Mouse (Mus musculus): ENCODE results near the gene Fbxw4. TPM values are rescaled to one million over a fixed set of nuclear protein-coding genes. Genes with fewer than 3 reads are reported as not detected.
"Not testable (repeated sequence)": the region's sequence is repeated elsewhere in the genome, so short reads cannot be mapped to it uniquely, and the experiment has no call there.

Gene Fbxw4
- total RNA-seq, 2 experiments from 2014 or later = 31.9 to 32.1 TPM

DNA sequence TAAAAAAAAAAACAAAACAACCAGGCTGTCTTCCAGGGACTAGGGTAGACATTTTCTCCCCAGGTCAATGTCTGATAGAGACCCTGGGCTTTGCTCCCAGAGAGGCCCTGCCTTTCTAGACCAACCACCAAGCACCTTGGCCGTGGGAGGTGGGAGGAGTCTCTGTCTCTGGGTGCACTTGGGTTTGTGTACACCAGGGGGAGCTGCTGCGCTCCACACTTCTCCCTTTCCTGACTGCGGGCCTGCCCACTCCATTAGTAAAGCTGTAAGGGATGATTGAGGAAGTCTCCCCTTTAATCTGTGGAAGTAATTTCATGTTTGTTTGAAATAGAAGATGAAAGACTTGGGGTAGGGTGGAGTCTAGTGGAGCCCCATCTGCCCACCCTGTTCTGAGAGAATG lies 78.9 kb downstream of the Fbxw4 start:
- peak; percentile 51 to 52 for DNase-seq (ENCODE audit: low spot score in 2 of 2)

DNA sequence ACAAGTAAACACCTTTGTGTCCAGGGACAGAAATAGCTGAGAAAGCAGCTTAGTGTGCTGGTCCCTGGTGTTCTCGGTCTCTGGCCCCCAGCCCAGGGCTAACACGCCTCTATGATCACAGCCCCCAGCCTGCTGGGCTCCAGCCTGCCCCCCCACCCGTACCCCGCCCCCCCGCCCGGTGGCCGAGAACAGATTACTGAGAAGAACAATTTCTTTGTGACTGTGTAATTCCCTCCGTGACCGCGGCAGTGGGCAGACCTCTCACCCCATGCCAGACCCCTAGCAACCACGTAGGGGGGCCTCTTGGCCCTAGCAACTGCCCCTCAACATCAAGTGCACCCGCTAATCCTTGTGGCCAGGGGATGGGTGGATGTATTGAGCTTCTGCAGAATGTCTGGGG lies 79.9 kb downstream of the Fbxw4 start:
- DNase-seq (ENCODE audit: low spot score in 2 of 2) = no peak

DNA sequence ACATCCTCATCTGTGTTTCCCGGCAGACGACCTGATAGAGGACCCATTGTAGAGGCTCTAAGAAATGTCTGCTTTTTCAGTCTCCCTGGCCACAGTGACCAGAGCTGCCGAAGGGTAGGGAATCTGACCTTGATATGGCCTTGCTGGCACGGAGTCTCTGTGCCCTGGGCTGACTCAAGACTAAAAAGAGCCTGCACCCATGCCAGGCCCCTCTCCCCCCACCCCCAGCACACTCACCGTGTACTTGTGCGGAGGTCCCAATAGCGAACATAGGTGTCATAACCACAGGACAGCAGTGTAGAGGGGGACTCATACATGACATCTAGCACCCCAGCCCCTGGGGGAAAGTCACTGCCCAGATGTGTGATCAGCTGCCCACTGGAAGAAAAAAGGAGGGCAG lies 80.7 kb downstream of the Fbxw4 start:
- no peak for DNase-seq (ENCODE audit: low spot score in 2 of 2)

DNA sequence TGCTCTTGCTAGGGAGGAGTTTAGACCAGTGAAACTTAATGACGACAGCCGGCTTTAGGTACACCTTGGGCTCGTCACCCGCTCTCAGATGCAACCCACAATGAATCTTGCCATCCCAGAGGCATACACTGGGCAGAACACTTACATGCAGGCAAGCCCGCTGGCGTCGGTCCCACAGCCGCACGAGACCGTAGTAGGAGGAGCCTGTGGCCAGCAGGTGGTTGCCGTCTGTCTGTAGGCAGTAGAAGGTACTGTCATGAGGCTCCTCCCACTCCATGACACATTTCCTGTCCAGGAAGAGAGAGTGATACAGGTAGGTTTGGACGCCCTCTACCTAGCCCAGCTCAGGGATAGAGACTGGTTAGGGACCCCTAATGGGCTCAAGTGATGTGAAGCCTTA lies 81.1 kb downstream of the Fbxw4 start:
- no peak for DNase-seq (ENCODE audit: low spot score in 2 of 2)

DNA sequence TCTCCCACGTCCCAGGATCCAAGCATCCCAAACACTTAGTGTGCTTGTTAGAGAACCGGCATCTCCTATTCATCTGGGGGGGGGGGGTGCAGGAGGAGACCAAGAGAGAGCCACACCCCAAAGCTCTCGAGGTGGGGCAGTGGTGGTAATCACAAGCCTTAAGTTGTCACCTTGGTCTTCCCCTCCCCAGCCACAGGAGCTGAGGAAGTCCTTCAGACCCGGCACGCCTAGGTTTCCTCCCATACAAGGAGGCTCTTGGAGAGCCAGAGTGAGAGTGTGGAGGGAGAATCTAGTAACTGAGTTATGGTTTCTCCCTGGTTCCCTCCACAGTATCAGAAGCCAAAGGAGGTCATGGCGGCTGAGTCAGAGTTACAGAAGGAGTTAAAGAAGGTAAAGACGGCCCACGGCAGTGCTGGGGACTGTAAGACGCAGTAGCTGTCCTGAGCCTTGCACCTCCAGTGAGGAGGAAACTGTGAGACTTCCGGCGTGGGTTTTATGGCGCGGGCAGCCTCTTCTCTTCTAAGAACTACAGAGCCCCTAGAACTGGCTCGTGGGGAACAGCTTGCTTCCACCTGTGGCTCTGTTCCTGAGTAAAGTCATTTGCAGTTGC lies 82.9 kb downstream of the Fbxw4 start:
- DNase-seq (ENCODE audit: low spot score in 2 of 2) = no peak

DNA sequence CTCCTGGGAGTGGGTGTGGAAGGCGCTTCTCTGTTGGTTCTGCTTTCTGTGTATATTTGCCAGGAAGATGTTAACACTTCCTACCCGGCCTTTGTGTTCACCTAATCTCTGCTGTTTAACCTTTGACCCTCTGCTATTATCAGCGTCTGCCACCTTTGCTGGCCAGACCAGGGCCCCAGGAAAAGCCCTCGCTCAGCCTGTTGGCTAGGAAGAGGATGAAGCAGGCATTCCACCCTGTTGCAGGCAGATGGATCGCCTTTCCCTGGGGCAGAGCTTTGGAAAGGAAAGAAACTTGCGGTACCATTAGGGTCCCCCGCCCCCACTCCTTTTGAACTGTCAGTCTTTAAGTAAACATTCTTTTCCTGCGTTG lies 84.5 kb downstream of the Fbxw4 start:
- DNase-seq (ENCODE audit: low spot score in 2 of 2) = no peak

DNA sequence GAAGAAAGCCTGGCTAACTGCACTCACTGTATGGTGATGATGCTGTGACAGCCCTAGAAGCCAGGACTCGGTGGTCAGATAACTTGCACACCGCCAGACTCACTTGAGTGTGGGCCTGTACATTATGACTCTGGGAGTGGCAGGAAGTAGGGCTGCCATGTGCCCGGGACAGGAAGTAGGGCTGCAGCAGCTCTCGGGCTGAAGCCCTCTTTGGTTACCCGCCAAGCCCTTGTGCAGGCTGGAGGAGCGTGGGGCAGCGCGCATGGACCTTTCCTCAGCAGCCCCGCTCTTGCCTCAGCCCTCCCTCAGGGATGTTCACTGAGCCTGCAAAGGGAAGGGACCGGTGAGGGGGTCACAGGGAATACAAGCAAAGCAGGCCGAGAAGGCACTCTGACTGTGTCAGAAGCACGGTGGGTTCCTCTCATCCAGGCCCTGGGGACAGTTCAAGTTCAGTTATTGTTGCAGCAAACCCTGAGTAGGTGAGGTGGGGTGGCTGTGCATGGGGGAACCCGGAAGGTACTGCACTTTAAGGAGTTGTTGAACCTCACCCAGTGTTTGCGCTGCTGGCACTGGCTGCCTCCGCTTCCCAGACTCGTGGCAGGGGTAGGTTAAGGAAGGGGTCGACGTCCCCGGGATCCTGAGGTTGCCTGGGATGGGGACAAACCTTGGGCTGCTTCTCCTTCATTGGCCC lies 85.0 kb downstream of the Fbxw4 start:
- no peak for DNase-seq (ENCODE audit: low spot score in 2 of 2)

DNA sequence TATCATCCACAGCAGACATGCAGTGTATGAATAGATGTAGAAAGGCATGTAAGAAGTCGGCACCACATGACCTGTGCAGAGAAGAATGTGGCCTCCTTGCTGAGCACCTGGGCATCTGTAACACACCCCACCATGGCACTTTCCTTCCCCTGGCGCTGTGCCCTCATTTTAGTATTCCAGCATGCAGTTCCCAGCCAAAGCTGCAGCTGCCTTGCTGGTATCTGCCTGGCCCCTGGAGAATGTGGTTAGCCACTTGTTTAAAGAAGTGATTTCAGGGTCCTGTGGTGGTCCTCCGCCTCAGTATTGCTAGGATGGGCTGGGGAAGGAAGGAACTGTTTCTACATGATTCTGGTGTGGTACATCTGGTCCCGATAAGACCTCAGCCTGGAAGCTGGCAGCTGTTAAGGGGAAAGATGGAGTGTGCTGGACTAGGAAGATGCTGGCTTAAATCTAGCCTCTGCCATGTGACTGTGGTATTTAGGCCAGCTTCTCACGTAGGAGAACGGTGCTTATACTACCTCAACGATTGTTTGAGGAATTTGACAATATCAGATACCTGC lies 85.7 kb downstream of the Fbxw4 start:
- no peak for DNase-seq (ENCODE audit: low spot score in 2 of 2)

DNA sequence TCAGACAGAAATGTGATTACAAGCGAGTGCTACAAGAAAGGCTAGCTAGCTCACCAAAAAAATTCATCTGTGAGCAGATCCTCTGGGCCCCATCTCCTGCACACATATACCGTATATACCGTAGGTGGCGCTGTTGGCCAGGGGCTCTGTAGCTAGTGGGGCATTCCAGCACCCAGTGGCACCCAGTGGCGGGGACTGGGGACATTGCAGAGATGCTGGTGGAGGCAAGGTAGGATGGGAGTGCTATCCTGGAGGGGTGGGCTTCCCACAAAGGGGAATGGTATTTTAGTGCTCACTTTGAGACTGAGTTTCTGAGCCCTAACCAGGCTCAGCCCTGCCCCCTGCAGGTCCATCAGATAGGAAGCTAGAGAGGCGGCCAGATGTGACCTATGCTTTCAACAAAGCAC lies 86.2 kb downstream of the Fbxw4 start:
- peak; percentile 77 to 80 for DNase-seq (ENCODE audit: low spot score in 2 of 2)

DNA sequence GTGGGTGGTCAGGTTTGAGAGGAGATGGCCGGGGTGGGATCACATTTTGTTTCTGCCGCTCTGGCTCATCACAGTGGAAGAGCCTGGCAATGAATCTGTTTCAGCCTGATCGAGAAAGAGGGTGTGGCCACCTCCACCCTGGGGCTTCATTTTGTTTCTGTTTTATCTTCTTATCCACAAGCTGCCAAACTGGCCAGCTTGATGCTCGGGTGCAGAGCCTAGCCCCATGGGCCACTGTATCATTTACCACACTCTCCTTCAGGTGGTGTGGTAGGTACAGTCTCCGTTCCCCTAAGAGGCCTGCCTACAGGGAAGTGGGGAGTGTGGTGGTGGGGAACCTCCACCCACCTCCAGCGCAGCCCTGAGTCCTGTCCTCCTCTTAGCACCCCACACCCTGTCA lies 87.1 kb downstream of the Fbxw4 start:
- no peak for DNase-seq (ENCODE audit: low spot score in 2 of 2)

DNA sequence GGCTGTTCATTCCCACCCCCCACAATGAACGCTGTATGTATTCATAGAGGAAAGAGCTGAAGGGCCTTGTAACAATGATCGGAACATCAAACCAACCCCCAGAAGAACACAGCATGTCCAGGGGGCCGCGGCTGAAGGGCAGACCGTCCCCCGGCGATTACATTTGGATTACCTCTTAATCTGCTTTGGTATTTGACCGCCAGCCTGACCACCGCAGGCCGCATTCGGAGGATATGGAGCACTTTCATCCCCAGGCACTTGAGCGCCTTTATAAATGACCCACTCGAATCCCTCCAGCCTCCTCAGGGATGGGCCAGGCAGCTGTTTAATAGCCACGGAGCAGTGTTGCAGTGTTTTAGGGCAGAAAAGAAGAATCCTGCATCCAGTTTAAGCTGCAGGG lies 92.7 kb downstream of the Fbxw4 start:
- no peak for DNase-seq (ENCODE audit: low spot score in 2 of 2)

DNA sequence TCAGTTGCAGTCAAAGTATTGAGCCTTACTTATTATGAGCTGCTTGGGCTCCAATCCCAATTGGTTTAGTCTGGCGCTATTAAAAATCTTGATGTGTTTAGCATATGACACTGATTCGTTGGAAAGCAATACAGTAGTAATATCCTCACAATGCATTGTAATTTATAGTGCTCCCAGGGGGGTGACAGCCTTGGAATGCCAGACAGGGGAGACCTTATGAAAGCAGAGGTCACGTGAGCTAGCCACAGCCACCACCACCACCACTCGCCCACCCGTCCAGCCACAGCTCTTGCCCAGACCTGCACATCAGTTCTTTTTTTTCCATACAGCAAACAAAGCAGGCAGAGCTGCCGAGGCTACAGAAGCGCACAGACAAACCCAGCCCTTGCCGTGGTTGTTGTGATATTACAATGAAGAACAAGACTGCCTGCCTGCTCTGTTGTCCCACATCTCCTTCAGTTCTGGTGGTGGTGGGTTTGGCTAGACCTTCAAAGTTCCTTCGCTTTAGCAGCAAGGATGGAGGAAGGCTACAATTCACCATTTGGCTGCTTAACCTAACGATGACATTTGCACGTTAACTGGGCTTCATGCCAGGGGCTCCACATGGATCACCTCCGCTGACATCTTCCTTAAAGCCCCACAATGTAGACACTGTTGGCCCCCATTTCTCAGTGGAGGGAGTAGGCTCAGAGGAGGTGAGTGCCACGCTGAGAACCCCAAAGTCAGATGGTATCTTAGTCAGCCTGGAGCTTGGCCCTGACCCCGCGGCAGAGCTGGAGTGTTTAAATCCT lies 94.0 kb downstream of the Fbxw4 start:
- DNase-seq (ENCODE audit: low spot score in 2 of 2) = no peak

DNA sequence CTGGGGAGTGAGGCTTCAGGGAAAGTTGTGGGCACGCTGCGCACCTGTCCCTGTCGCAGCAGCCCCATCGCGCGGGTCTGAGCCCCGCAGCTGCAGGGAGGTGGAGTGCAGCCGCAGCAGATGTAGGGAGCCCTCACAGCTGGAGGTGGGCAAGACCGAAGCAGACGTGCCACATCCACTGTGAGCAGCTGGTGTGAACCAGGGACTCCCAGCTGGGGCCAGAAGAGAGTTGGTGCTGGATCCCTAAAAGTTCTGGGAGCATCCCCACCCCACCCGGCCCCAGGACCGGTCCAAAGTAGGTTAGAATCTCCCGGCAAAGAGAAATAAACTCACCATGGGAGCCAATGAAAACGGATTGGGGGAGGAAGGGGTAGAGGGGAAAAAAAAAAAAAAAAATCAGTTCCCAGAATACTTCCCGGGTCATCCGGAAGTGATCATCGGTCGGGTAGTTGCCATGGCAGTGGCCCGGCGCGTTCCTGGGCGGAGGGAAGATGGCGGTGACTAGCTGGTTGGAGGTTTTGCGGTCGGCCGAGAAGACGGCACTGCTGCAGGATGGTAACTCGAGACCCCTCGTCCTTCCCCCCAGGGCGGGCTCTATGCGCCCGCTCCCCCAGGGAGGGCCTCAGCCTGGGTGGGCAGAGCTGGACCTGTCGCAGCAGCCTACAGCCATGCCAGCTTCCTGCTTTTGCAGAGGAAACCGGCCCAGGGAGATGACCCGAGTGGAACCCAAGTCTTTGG lies 99.8 kb downstream of the Fbxw4 start, which contains the start of the genes Poll and Gm17018:
Gene Poll, minus strand, starts transcription at position 379 of the 738 bp plus-strand sequence.
Gene Gm17018, plus strand, starts transcription at position 463 of the 738 bp plus-strand sequence.
- DNase-seq (ENCODE audit: low spot score in 2 of 2) = peak; percentile 79 to 87

DNA sequence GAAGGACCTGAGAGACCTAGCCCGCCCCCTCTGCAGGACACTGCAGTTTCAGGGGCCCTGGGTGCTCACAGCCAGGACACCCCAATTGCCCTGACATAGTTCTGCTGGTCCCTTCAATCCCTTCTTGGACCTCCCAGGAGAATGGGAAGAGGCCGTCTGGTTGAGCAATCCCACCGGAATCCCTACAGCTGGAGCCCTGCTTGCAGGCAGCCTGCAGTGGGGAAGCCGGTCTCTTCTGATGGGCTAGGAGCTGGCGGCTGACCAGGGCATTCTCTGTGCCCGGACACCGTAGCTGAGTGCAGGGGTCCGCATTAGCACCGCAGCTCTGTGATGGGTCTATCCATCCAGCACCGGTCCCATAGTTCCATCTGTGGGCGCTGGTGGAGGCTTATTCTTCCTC lies 106.0 kb downstream of the Fbxw4 start:
- no peak for DNase-seq (ENCODE audit: low spot score in 2 of 2)

DNA sequence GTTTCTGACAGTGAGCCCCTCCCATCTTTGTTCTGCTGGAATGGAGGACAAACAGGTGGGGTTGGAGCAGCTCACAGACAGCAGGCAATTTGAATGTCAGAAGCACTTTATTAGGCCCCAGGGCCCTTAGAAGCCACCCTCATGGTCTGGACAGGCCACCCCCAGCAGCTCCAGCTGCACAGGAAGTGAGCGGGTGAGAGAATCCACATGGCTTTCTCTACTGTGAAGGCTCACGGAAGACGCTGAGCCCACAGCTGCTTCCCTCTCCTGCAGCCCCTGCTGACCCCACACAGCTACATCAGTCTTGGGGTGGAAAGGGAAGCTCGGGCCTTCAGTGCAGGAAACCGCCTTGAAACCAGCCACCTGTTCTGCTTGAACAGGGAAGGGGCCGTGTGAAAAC lies 107.9 kb downstream of the Fbxw4 start:
- no peak for DNase-seq (ENCODE audit: low spot score in 2 of 2)

DNA sequence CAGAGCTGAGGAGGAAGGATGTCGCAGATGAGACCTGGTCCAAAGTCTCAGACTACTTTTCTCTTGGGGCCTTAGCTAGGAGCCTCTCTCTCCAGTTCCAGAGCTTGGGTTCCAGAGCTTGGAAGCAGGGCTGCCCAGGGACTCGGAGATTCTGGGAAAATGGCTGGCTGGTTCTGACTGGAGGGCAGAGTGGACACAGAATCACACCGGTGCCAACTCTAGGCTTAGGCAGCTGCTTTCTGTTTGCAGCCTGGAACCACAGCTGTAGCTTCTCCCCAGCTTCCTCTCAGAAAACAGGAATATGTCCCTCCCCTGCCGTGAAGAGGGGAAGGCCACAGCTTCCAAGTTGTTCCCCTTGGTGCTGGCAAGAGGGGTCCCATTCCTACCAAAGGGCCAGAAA lies 110.2 kb downstream of the Fbxw4 start:
- DNase-seq (ENCODE audit: low spot score in 2 of 2) = no peak

DNA sequence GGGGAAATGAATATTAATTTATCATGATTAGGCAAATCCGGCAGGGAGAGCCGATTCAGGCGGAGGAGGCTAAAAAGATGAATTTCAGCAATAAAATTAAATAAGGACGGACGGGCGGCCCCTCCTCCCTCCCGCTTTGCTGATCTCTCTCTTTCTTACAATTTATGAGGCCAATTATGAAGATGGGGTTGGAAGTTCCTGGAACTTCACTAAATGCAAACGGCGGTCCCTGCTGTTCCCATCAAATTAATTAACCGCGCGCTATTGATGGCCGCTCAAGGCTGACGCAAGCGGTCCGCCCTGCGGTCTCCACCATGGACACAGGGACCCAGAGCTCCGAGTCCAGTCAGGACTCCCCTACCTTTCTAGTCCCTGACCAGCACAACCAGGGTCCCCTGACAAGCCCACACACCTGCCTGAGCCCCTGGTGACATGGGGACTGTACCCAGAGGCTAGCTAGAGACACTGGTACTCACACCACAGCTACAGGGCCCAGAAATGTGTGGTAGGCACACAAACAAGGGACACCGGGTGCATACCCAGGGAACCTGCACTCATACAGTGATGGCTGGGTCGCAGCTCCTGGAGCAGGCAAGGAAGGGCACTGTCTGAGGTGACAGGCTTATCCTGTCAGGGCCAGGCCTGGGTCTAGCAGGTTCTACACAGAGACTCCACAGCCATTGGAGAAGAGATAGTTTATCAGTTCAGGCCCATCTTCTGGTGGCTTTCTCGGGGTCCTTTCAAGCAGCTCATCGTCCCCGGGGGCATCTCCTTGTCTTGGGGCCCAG lies 110.8 kb downstream of the Fbxw4 start:
- no peak for DNase-seq (ENCODE audit: low spot score in 2 of 2)

DNA sequence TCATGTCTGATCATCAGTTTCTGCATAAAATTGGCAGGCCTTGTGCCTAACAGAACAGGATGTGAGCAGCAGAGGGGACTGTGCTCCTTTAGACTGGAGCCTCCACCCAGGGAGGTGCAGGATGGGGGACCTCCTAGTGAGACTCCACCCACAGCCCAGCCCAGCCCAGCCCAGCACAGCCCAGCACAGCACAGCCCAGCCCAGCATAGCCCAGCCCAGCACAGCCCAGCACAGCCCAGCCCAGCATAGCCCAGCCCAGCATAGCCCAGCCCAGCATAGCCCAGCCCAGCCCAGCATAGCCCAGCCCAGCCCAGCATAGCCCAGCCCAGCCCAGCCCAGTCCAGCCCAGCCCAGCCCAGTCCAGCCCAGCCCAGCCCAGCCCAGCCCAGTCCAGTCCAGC lies 111.9 kb downstream of the Fbxw4 start:
- not testable (repeated sequence) for DNase-seq (ENCODE audit: low spot score in 2 of 2)

DNA sequence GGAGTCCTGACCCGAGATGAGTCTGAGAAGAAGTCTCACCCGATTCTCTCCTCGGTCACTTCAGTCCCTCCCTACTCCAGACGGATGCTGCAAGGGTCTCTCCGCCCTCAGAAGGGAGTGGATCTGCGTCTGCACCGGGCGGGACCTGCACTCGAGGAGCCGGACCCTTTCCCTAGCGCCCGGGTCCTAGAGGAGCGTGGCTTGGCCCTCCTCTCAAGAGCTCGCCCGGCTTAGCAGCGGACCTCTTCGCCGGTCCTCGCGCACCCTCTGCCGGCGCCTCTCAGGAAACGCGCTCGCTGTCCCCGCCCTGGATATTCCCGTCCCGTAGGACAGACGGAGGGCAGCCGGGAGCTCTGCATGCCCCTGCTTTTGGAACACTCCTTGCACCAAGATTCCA lies 115.2 kb downstream of the Fbxw4 start:
- DNase-seq (ENCODE audit: low spot score in 2 of 2) = peak; percentile 82

DNA sequence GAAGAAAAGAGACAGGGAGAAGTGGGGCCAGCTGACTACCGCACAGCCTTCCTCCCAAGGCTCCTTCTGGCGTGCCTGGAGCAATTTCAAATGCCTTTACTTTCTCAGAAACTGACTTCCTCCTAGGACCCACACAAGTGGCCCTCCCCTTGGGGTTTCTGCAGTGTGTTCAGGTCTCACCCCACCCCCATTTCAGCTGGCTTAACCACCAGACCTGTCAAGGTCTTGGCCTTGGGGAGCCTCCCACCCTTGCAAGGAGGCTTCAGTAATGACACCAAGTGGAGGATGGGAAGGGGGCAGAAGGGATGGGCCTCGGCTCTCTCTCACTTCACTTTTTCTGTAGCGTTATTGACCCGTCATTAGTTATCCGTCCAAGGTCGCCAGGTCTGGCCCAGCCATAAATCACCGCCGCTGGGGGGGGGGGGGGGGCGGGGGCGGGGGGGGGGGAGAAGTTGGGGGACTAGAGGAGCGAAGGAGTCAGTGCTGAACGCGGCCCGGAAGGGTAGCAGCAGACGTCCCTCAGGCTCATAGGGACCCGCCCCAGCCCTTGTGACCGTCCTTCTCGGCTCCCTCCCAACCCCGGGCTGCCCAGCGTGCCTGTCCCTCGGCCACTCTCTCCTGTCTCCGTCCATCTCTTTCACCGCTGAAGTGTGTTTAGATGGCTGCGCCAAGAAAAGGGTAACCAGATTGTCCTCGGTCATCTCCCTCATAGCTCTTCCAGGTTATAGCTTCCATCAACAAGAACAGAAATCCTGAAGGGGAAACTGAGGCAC lies 115.8 kb downstream of the Fbxw4 start:
- DNase-seq (ENCODE audit: low spot score in 2 of 2) = no peak
